Mouse (Mus musculus) neural tube, embryonic 11.5 days (tissue): Measurements from ENCODE around the gene Pex12. TPM values are rescaled to one million over a fixed set of nuclear protein-coding genes. Genes with fewer than 3 reads are reported as not detected.

Source experiments
- polyA plus RNA-seq: library from polyadenylated mRNA; unstranded; fragments of >200 nt; fragmentation: Nextera tagmentation; extraction: Ambion mirVana; gene quantifications from 2 replicates; pipeline ENCODE4 v1.2.1, GENCODE M21; 2014

The Pex12 gene
- polyA plus RNA-seq, 1 experiment from 2014 or later = 17.0 TPM

Other genes with a start within 250 kb of the Pex12 start
- gene Slfn2, start 237.5 kb downstream of the Pex12 start, polyA plus RNA-seq = 1.4 and 1.5 TPM in 2 replicates
- gene Slfn1, start 185.7 kb downstream of the Pex12 start, polyA plus RNA-seq = not detected in 2 replicates
- gene Slfn4, start 127.4 kb downstream of the Pex12 start, polyA plus RNA-seq = not detected in 2 replicates
- gene Slfn3, start 111.3 kb downstream of the Pex12 start, polyA plus RNA-seq = not detected in 2 replicates
- 0.82 and 1.1 TPM in 2 replicates for gene Slfn14, start 15.9 kb downstream of the Pex12 start, polyA plus RNA-seq
- gene Ap2b1, start 3.6 kb downstream of the Pex12 start, polyA plus RNA-seq = 134 and 137 TPM in 2 replicates
- 7.0 and 7.2 TPM in 2 replicates for gene Rasl10b, start 106.6 kb upstream of the Pex12 start, polyA plus RNA-seq
- gene Gas2l2, start 126.9 kb upstream of the Pex12 start, polyA plus RNA-seq = 0.08 TPM in 1 of 2 replicates, not detected in the other
- 0.31 and 0.92 TPM in 2 replicates for gene 1700020L24Rik, start 135.1 kb upstream of the Pex12 start, polyA plus RNA-seq
- gene Mmp28, start 160.5 kb upstream of the Pex12 start, polyA plus RNA-seq = 3.1 and 3.2 TPM in 2 replicates
- 9.1 TPM in 2 replicates for gene Taf15, start 170.5 kb upstream of the Pex12 start, polyA plus RNA-seq
- gene Heatr9, start 219.6 kb upstream of the Pex12 start, polyA plus RNA-seq = not detected in 2 replicates
- gene Ccl5, start 227.9 kb upstream of the Pex12 start, polyA plus RNA-seq = not detected in 2 replicates